Comparison of ENCODE assay signal across 8 mouse cellular contexts in genomic region chr2:137113288-137114061, GRCm38 (mm10). TPM values are rescaled to one million over a fixed set of nuclear protein-coding genes. Genes with fewer than 3 reads are reported as not detected.
DNase-seq lines count a peak whose midpoint lies in the region; ATAC-seq lines count a peak whose summit lies in the region.

No protein-coding gene starts in this region.

- no peaks in the 10 kb centered on the region for H3K27me3 ChIP-seq in kidney, embryonic 14.5 days (ENCODE audit: control insufficient read depth, insufficient read depth, low read length)
- no peaks in the 10 kb centered on the region for H3K27me3 ChIP-seq in embryonic facial prominence, embryonic 14.5 days (replicated peaks; ENCODE audit: control insufficient read depth, insufficient read depth, low read length)
- H3K27me3 ChIP-seq in intestine, embryonic 15.5 days (replicated peaks) = no peaks in the 10 kb centered on the region
- H3K27me3 ChIP-seq in neural tube, embryonic 12.5 days (replicated peaks) = peaks cover 5% of the 10 kb centered on the region

- no peak for ATAC-seq in kidney, embryonic 14.5 days (ENCODE audit: low FRiP score, low TSS enrichment)
- ATAC-seq in embryonic facial prominence, embryonic 14.5 days (ENCODE audit: low read depth) = no peak
- no peak for ATAC-seq in intestine, embryonic 15.5 days
- no peak for ATAC-seq in neural tube, embryonic 12.5 days (ENCODE audit: low FRiP score, low read depth)

- WGBS in kidney, embryonic 14.5 days = 10% methylated on average over 11 of the region's 12 CpGs
- WGBS in embryonic facial prominence, embryonic 14.5 days = 6% methylated on average over 10 of the region's 12 CpGs
- WGBS in intestine, embryonic 15.5 days = 27% methylated on average over 12 of the region's 12 CpGs
- 8% methylated on average over 12 of the region's 12 CpGs for WGBS in neural tube, embryonic 12.5 days

- peak overlapping the region; percentile 89 for H3K27ac ChIP-seq in kidney, embryonic 14.5 days (ENCODE audit: low read depth, low read length)
- H3K27ac ChIP-seq in embryonic facial prominence, embryonic 14.5 days (replicated peaks; ENCODE audit: low read depth, low read length) = peak overlapping the region; percentile 53
- H3K27ac ChIP-seq in intestine, embryonic 15.5 days = peak overlapping the region; percentile 92
- no peak overlapping the region for H3K27ac ChIP-seq in neural tube, embryonic 12.5 days

- peak overlapping the region; percentile 83; the same call in 1 of the 2 replicates for H3K9ac ChIP-seq in kidney, embryonic 14.5 days (ENCODE audit: low read depth, low read length)
- H3K9ac ChIP-seq in embryonic facial prominence, embryonic 14.5 days (ENCODE audit: low read depth, low read length) = peak overlapping the region; percentile 88
- peak overlapping the region; percentile 86; the same call in 1 of the 2 replicates for H3K9ac ChIP-seq in intestine, embryonic 15.5 days
- H3K9ac ChIP-seq in neural tube, embryonic 12.5 days = peak overlapping the region; percentile 36

- peaks cover 39% of the 10 kb centered on the region for H3K4me1 ChIP-seq in kidney, embryonic 14.5 days (ENCODE audit: control insufficient read depth, insufficient read depth, low read length)
- peaks cover 35% of the 10 kb centered on the region for H3K4me1 ChIP-seq in embryonic facial prominence, embryonic 14.5 days (ENCODE audit: control insufficient read depth, insufficient read depth, low read length)
- peaks cover 30% of the 10 kb centered on the region for H3K4me1 ChIP-seq in intestine, embryonic 15.5 days (replicated peaks)
- peaks cover 62% of the 10 kb centered on the region for H3K4me1 ChIP-seq in neural tube, embryonic 12.5 days

- peak overlapping the region; percentile 71 for H3K4me3 ChIP-seq in kidney, embryonic 14.5 days (ENCODE audit: low read length)
- peak overlapping the region; percentile 77 for H3K4me3 ChIP-seq in embryonic facial prominence, embryonic 14.5 days (ENCODE audit: low read depth, low read length)
- peak overlapping the region; percentile 65 for H3K4me3 ChIP-seq in intestine, embryonic 15.5 days (replicated peaks)
- H3K4me3 ChIP-seq in neural tube, embryonic 12.5 days = peak overlapping the region; percentile 71

- no peaks in the 10 kb centered on the region for H3K36me3 ChIP-seq in kidney, embryonic 14.5 days (ENCODE audit: control insufficient read depth, insufficient read depth, low read length)
- no peaks in the 10 kb centered on the region; the same call in 1 of the 2 replicates for H3K36me3 ChIP-seq in embryonic facial prominence, embryonic 14.5 days (ENCODE audit: control insufficient read depth, insufficient read depth, low read length)
- H3K36me3 ChIP-seq in intestine, embryonic 15.5 days = no peaks in the 10 kb centered on the region
- H3K36me3 ChIP-seq in neural tube, embryonic 12.5 days = no peaks in the 10 kb centered on the region

- DNase-seq in kidney, adult 9 months = no peak
- DNase-seq in embryonic facial prominence, embryonic 14.5 days (ENCODE audit: low spot score) = peak; percentile 59
- no peak for DNase-seq in frontal cortex, adult 2 months (ENCODE audit: extremely low spot score in 1 of 2, low spot score in 1 of 2)
- DNase-seq in layer of hippocampus, postnatal 25 days (ENCODE audit: extremely low spot score in 1 of 2, low spot score in 1 of 2) = no peak
- DNase-seq in cerebellum, postnatal 14 days = no peak

- no peaks in the 10 kb centered on the region for H3K9me3 ChIP-seq in kidney, embryonic 14.5 days (ENCODE audit: control insufficient read depth, low read length)
- no peaks in the 10 kb centered on the region for H3K9me3 ChIP-seq in embryonic facial prominence, embryonic 14.5 days (ENCODE audit: control insufficient read depth, low read length)
- H3K9me3 ChIP-seq in intestine, embryonic 15.5 days = no peaks in the 10 kb centered on the region
- H3K9me3 ChIP-seq in neural tube, embryonic 12.5 days = no peaks in the 10 kb centered on the region

- H3K4me2 ChIP-seq in kidney, embryonic 14.5 days (replicated peaks; ENCODE audit: low read depth, low read length) = peak overlapping the region; percentile 87
- peak overlapping the region; percentile 78 for H3K4me2 ChIP-seq in embryonic facial prominence, embryonic 14.5 days (ENCODE audit: low read depth, low read length)
- H3K4me2 ChIP-seq in intestine, embryonic 15.5 days (replicated peaks) = peak overlapping the region; percentile 94
- H3K4me2 ChIP-seq in neural tube, embryonic 12.5 days (replicated peaks) = peak overlapping the region; percentile 85

RNA-seq across cellular contexts. Expression of gene Jag1, which starts 3.0 kb away (rescaled TPM):
- 36.6 and 56.2 TPM in 2 replicates for polyA plus RNA-seq in kidney, embryonic 14.5 days (2014; fragmentation: Nextera tagmentation; extraction: Ambion mirVana)
- 25.1 and 27.5 TPM in 2 replicates for polyA plus RNA-seq in embryonic facial prominence, embryonic 14.5 days (2014; fragmentation: Nextera tagmentation; extraction: Ambion mirVana)
- 15.8 and 18.3 TPM in 2 replicates for polyA plus RNA-seq in intestine, embryonic 15.5 days (2015; fragmentation: Nextera tagmentation; extraction: Ambion mirVana)
- 29.0 and 31.6 TPM in 2 replicates for polyA plus RNA-seq in neural tube, embryonic 12.5 days (2016; fragmentation: Nextera tagmentation; extraction: Ambion mirVana)
- 4.6 TPM in 2 replicates for polyA plus RNA-seq in frontal cortex, adult 2 months (2012; rRNA removed)
- 10 to 100 TPM in 1 of 2 experiments, 1 to 10 TPM in 1; 8.3 to 11.3 TPM for total RNA-seq in layer of hippocampus, postnatal 25 days (2021)

Comparison
In these comparisons a context has a peak if more than half of its experiments do, and no peak if none do; other contexts are left out.
1. H3K9ac ChIP-seq: peak in every context shown above with its lines; median percentile 88 in embryonic facial prominence, embryonic 14.5 days; 86 in intestine, embryonic 15.5 days; 83 in kidney, embryonic 14.5 days; 36 in neural tube, embryonic 12.5 days.